Mouse (Mus musculus): ENCODE results near the gene Axin2.

DNA sequence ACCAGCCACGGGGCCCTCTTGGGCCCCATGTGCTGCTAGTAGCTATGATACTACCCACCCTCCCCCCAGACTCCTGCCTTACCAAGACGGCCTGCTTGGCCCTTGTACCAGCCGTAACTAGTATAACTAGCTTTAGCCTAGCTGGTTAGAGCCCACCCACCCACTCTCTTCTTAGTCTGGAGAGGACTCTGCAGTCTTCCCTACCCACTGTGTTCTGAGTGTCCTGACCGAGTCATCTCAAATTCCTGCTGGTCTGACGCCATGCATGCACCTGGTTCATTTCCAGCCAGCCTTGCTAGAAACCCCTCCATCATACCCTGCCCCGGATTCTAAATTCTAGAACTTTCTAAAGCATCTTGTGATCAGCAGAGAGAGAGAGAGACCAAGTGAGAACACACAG, 9.6 kb downstream of the Axin2 start:
- no peak for TF ChIP-seq POLR2A (IDR thresholded peaks at IDR 0.05; ENCODE audit: control insufficient read depth, extremely low read depth, insufficient read depth, low read length, poor library complexity)
- TF ChIP-seq CTCF (IDR thresholded peaks at IDR 0.05; ENCODE audit: borderline replicate concordance, control insufficient read depth, extremely low read depth, insufficient read depth, low read length, poor library complexity) = no peak

All from thymus, adult 2 months (tissue).